Mouse (Mus musculus) common myeloid progenitor, adult 5-6 weeks (primary cell): Measurements from ENCODE around the gene Fshr. TPM values are rescaled to one million over a fixed set of nuclear protein-coding genes. Genes with fewer than 3 reads are reported as not detected.
"Not testable (repeated sequence)": the region's sequence is repeated elsewhere in the genome, so short reads cannot be mapped to it uniquely, and the experiment has no call there.

ENCODE experiments used
- ATAC-seq: replicated peaks from 2 replicates; pipeline ENCODE4 v1.8.0; 2016; ENCODE audit warnings: low read depth, mild to moderate bottlenecking, moderate TSS enrichment, inconsistent platforms; ENCODE audit not compliant: poor library complexity, severe bottlenecking
- total RNA-seq: library from RNA; stranded (forward); fragments of 200-1000, 187-1606 nt; gene quantifications from 2 replicates; pipeline ENCODE4 v1.2.3, GENCODE M21; 2017

Fshr gene
- not detected in 2 replicates for total RNA-seq

- no peak for ATAC-seq
Observed at GRCm38 (mm10) chr17:89200575-89200974, at the start of gene Fshr. TSS of gene Fshr (minus strand) at chr17:89200675.

GRCm38 (mm10) chr17:89202181-89202580 is 1.7 kb upstream of the Fshr start:
- no peak for ATAC-seq

DNA sequence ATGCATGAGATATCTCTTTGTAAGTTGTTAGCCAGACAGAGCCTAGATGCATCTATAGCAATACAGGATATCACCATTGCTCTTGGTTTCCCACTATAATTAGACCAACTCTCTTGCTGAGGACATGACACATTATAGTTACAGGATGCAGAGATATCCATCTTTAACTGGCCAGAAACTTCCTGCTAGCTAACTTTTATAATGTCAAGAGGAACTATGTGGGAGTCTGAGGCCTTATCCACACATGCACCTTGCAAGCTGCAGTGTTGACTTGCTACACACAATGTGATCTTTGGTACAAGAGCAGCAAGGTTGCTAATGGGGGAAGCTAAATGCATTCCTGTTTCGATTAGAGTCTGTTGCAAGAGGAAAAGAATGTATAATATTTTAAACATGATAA is 26.9 kb downstream of the Fshr start:
- ATAC-seq: peak; percentile 98

- ATAC-seq: no peak
Observed at GRCm38 (mm10) chr17:89164773-89165172, 35.7 kb downstream of the Fshr start.

DNA sequence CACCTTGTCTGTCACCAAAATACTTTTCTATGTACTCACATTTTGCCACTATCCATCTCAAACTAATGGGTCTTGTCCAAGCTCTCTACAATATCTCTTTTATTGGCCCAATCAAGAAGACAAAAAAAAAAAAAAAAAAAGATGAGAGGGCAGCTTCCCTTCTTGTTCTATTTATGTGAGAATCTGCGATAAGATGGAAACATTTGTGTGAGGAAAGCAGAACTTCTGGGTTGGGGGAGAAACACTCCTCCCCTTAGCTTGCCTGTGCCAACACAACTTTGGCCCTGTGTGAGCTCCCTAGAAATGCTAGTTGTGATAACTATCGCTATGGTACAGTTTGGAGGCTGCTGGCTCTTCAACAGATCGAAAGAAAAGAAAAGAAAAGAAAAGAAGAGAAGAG is 38.0 kb downstream of the Fshr start:
- ATAC-seq: peak; percentile 39; the same call in 1 of the 2 replicates

DNA sequence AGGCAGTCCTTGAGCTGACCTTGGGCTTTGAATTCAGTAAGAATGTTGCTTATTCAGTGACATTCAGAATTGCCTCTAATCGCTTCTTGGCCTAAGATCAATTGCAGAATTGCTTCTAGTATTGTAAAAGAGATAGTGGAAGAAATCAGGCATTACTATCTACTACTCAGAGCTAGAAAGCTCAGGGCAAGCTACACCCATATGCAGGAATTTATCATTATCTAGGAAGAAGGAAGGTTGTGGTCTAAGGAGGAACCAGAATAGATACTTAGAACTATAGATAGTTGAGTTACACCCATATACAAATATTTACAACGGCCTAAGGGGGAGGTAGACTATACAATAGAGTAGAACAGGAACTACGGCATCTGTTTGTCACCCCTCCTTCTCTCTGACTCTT is 41.1 kb downstream of the Fshr start:
- not testable (repeated sequence) for ATAC-seq

GRCm38 (mm10) chr17:89144806-89145205 is 55.7 kb downstream of the Fshr start:
- ATAC-seq: no peak

DNA sequence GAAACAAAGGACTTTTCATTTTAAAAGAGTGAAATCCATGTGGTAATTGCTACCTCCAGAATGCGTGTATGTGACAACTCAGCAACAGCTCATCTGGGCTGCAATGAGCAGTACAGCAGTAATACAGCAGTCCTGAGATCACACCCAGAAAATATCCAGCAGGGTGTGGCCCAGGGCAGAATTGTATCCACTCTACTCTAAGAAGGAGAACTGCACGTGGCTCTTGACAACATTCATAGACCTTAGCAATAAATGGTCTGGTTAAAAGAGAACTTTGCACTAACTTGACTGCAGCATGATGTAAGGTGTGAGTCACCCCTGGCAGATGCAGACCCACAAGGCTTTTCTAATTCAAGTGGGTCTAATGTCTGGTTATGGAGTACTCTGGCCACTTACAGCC is 80.5 kb downstream of the Fshr start:
- no peak for ATAC-seq

- no peak for ATAC-seq
Observed at GRCm38 (mm10) chr17:89119250-89119649, 81.2 kb downstream of the Fshr start.

DNA sequence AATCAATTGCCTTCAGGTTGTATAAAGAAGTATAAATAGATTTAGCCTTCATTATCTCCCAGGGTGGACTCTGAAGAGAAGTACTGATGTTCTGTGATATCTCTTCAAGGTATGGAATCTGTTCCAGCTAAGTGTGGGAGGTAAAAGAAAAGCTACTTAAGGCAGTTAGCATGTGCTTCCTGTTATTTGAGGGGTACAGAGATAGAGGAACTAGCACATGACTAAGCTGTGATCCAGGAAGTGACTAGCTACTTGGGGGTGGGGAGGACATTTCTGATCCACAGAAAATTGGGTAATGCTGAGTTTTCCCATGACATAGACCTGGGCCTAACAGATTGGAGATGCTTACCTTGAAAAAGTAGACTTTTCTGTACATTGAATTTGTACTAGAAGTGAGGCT is 86.5 kb downstream of the Fshr start:
- peak; percentile 95 for ATAC-seq

- ATAC-seq: peak; percentile 93
Observed at GRCm38 (mm10) chr17:89100719-89101350, 99.6 kb downstream of the Fshr start.

DNA sequence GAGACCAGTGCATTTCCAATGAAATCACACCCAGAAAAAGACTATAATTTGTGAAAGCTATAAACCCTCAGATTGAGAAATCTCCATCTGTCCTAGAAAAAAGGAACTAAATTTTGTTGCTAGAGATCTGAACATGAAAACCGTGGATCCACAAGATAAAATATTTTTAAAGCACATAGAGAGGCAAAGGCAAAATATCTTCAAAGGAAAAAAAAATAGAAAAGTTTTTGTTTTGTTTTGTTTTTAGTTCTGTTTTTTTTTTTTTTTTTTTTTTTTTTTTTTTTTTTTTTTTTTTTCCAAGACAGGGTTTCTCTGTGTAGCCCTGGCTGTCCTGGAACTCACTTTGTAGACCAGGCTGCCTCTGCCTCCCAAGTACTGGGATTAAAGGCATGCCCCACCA is 100.7 kb downstream of the Fshr start:
- ATAC-seq: not testable (repeated sequence)

DNA sequence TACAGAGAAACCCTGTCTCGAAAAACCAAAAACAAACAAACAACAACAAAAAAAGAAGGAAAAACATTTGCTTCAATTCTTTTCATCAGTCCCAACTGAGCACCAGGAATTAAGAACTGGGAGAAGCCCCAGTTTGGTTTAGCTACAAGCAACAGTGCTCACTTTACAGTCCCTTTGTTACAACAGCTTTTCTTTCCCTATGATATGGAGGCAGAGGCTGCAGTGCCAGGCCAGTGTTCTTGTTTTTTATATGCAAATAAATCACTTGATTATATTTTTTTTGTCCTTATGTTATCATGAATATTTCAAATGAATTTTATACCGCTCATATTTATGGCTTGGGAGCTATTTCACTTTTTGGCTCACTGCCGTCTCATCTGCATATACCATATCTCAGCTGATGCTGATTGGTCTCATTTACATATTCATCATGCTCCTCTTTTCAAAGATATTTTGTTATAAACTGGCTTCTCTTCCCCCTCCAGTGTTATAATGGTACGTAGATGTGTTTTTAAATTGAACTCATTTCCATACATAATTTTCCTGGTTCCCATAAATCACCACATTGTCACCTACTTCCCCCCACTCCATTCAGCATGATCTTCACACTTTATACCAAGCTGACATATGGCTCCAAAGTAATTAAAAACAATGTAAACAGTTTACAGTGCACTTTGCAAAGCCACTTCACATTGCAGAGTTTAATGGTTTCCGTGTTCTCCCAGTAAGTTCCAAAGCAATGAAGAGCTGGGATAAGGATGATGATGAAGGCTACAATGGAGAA is 110.6 kb downstream of the Fshr start:
- no peak for ATAC-seq

DNA sequence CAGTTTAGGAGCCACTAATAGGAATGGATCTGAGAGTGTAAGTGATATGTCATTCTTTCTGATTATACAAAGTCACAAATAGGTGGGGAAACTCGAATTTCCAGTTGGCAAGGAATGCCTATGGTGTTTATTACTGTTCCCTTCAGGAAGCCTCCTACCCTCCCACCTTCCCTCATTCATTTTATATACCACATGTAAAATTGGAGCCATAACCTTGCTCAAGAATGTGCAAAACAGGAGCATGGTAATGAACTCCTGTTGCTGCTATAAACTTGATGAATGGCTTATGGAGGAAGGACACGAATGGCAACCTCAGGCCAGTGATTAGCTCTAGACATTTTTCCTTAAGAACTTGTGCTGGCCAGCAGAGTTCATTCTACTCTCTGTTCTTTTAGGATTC is 117.6 kb downstream of the Fshr start:
- ATAC-seq: no peak

GRCm38 (mm10) chr17:89079706-89080105 is 120.8 kb downstream of the Fshr start:
- no peak for ATAC-seq

- peak; percentile 66 for ATAC-seq
Observed at GRCm38 (mm10) chr17:89064327-89065095, 136.0 kb downstream of the Fshr start.

- ATAC-seq: peak; percentile 61
Observed at GRCm38 (mm10) chr17:89062348-89062949, 138.0 kb downstream of the Fshr start.

DNA sequence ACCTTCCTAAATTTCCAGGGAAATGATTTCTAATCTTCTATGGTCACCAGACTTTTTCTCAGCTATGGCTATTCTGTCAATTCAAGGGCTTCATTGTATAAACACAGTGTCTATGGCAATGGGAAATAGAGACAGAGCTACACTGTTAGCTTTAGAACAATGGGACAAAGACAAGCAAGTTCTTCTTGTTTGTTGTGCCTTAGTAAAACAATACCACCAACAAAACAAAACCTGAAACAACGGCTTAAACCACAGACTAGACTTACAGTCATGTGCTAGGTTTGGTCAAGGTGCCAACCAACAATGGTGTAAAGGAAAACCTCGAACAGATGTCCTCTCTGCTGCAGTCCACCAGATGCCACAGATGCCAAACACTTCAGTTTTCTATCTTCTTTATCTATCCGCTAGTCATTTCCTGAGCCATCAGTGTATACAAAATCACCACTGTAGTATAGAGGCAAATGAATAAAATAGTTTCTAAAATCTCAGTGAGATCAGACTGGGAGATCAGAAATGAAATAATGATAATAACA is 149.4 kb downstream of the Fshr start:
- peak; percentile 79 for ATAC-seq

DNA sequence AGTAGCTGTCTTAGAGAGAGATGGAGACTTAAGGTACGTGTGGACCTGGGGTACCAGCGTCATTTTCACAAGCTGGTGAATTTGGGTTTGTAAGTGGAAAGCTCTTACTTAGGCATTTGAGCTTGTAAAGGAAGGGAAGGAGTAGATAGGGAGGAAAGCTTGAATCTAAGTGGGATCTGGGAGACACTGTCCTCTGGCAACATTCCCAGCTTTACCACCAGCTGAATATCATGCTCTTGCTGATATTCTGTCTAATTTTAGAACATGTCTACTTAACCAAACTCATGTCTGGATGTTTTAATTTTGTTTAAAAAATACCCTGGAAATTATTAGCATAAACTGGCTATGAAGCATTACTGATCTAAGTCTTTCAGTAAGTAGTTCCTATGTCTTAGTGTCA is 151.4 kb downstream of the Fshr start:
- no peak for ATAC-seq

- peak; percentile 86 for ATAC-seq
Observed at GRCm38 (mm10) chr17:89046016-89046415, 154.5 kb downstream of the Fshr start.
